Mouse (Mus musculus): ENCODE data around the gene Gm49354. TPM values are rescaled to one million over a fixed set of nuclear protein-coding genes. Genes with fewer than 3 reads are reported as not detected.
"Not testable (repeated sequence)": the region's sequence is repeated elsewhere in the genome, so short reads cannot be mapped to it uniquely, and the experiment has no call there.

Gm49354 gene
- polyA plus RNA-seq, 1 experiment from 2014 or later: not detected

GRCm38 (mm10) chr13:59733936-59734335 is 48.1 kb downstream of the Gm49354 start:
- H3K9me3 ChIP-seq (ENCODE audit: control insufficient read depth, low read length): no peaks in the 10 kb centered on the region
- H3K9ac ChIP-seq (ENCODE audit: low read length): no peak overlapping the region
- no peaks in the 10 kb centered on the region for H3K4me1 ChIP-seq (replicated peaks; ENCODE audit: control insufficient read depth, insufficient read depth)
- no peak overlapping the region for H3K27ac ChIP-seq (replicated peaks)
- no peak for ATAC-seq (ENCODE audit: low FRiP score, low TSS enrichment)
- no peak overlapping the region for H3K4me3 ChIP-seq (ENCODE audit: low read depth, low read length)
- no peaks in the 10 kb centered on the region for H3K36me3 ChIP-seq (ENCODE audit: control insufficient read depth, insufficient read depth, low read length)
- no peaks in the 10 kb centered on the region for H3K27me3 ChIP-seq (ENCODE audit: control insufficient read depth, insufficient read depth, low read length)
- DNase-seq (ENCODE audit: low spot score): no peak
- TF ChIP-seq EP300 (optimal IDR thresholded peaks at IDR 0.05): no peak
- no peak for TF ChIP-seq CTCF (IDR thresholded peaks at IDR 0.05; ENCODE audit: low read depth)
- no peak overlapping the region for H3K4me2 ChIP-seq (replicated peaks; ENCODE audit: low read depth)
- 86% methylated on average over 2 of the region's 4 CpGs for WGBS

GRCm38 (mm10) chr13:59731652-59732051 is 50.4 kb downstream of the Gm49354 start, which contains the start of gene Spata31d1d:
TSS of gene Spata31d1d (minus strand) at chr13:59731752.
- DNase-seq (ENCODE audit: low spot score) (no peak), ATAC-seq (ENCODE audit: low FRiP score, low TSS enrichment) (no peak)
- no peak for TF ChIP-seq EP300 (optimal IDR thresholded peaks at IDR 0.05)
- TF ChIP-seq CTCF (IDR thresholded peaks at IDR 0.05; ENCODE audit: low read depth): no peak
- Histone ChIP-seq H3K27ac (replicated peaks) (no peak within 1 kb of the TSS), H3K27me3 (ENCODE audit: control insufficient read depth, insufficient read depth, low read length) (no peaks in the 10 kb centered on the region), H3K4me2 (replicated peaks; ENCODE audit: low read depth) (no peak within 1 kb of the TSS), H3K4me1 (replicated peaks; ENCODE audit: control insufficient read depth, insufficient read depth) (no peaks in the 10 kb centered on the region), H3K9ac (ENCODE audit: low read length) (no peak within 1 kb of the TSS), H3K4me3 (ENCODE audit: low read depth, low read length) (no peak within 1 kb of the TSS), H3K36me3 (ENCODE audit: control insufficient read depth, insufficient read depth, low read length) (no peaks in the 10 kb centered on the region), H3K9me3 (ENCODE audit: control insufficient read depth, low read length) (no peaks in the 10 kb centered on the region)
- WGBS: 39% methylated on average over 7 of the region's 7 CpGs

DNA sequence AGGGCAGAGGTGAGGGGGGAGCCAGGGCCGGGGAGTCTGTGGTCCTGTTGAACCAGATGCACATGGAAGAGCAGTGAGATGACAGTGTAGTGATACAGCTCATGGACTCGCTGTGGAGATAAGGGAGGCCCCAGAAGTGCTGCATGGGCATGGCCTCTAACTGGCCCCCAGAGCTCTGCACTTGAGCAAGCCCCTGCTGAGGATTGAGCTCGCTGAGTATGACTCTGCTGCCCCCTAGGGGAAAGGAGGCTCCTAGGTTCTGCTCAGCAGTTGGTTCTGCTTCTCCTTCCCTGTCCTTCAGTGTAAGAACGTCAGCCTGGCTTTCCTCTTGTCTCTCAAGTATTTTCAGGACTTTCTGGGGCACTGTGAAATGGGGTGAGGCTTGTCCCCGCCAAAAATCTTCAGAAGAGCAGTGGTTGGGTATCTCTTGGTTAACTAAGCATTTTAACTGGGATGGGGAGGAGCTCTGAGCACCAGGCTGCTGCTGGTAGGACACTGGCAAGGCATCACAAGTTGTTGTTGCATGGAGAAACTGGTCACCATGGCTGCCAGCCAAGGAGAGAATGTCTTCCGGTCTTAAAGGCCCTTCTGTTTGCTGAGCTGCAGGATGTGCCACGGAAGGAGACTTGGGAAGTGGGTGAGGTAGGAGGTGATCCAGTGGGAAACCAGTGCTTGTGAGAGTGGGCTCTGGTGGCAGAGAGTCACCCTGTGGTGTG is 53.5 kb downstream of the Gm49354 start:
- H3K9ac ChIP-seq (ENCODE audit: low read length): no peak overlapping the region
- no peak for TF ChIP-seq EP300 (optimal IDR thresholded peaks at IDR 0.05)
- TF ChIP-seq CTCF (IDR thresholded peaks at IDR 0.05; ENCODE audit: low read depth): peak; percentile 98

GRCm38 (mm10) chr13:59726139-59726867 is 55.7 kb downstream of the Gm49354 start:
- DNase-seq (ENCODE audit: low spot score) (no peak), ATAC-seq (ENCODE audit: low FRiP score, low TSS enrichment) (no peak)
- H3K9ac ChIP-seq (ENCODE audit: low read length): no peak overlapping the region; the same call in 1 of the 2 replicates
- H3K9me3 ChIP-seq (ENCODE audit: control insufficient read depth, low read length): no peaks in the 10 kb centered on the region
- H3K4me3 ChIP-seq (ENCODE audit: low read depth, low read length): no peak overlapping the region
- H3K4me2 ChIP-seq (replicated peaks; ENCODE audit: low read depth): peak overlapping the region; percentile 32
- no peaks in the 10 kb centered on the region for H3K27me3 ChIP-seq (ENCODE audit: control insufficient read depth, insufficient read depth, low read length)
- H3K4me1 ChIP-seq (replicated peaks; ENCODE audit: control insufficient read depth, insufficient read depth): no peaks in the 10 kb centered on the region
- no peak overlapping the region for H3K27ac ChIP-seq (replicated peaks)
- TF ChIP-seq CTCF (IDR thresholded peaks at IDR 0.05; ENCODE audit: low read depth) (no peak), EP300 (optimal IDR thresholded peaks at IDR 0.05) (no peak)
- 35% methylated on average over 29 of the region's 29 CpGs for WGBS
- no peaks in the 10 kb centered on the region for H3K36me3 ChIP-seq (ENCODE audit: control insufficient read depth, insufficient read depth, low read length)

More for the DNA sequence above, 53.5 kb downstream of the Gm49354 start:
- H3K4me2 ChIP-seq (replicated peaks; ENCODE audit: low read depth): no peak overlapping the region
- H3K9me3 ChIP-seq (ENCODE audit: control insufficient read depth, low read length): no peaks in the 10 kb centered on the region
- H3K4me1 ChIP-seq (replicated peaks; ENCODE audit: control insufficient read depth, insufficient read depth): no peaks in the 10 kb centered on the region
- H3K4me3 ChIP-seq (ENCODE audit: low read depth, low read length): no peak overlapping the region
- no peak overlapping the region for H3K27ac ChIP-seq (replicated peaks)
- DNase-seq (ENCODE audit: low spot score) (peak; percentile 82), ATAC-seq (ENCODE audit: low FRiP score, low TSS enrichment) (peak; percentile 79)
- H3K36me3 ChIP-seq (ENCODE audit: control insufficient read depth, insufficient read depth, low read length): no peaks in the 10 kb centered on the region
- H3K27me3 ChIP-seq (ENCODE audit: control insufficient read depth, insufficient read depth, low read length): no peaks in the 10 kb centered on the region
- WGBS: 21% methylated on average over 7 of the region's 7 CpGs

DNA sequence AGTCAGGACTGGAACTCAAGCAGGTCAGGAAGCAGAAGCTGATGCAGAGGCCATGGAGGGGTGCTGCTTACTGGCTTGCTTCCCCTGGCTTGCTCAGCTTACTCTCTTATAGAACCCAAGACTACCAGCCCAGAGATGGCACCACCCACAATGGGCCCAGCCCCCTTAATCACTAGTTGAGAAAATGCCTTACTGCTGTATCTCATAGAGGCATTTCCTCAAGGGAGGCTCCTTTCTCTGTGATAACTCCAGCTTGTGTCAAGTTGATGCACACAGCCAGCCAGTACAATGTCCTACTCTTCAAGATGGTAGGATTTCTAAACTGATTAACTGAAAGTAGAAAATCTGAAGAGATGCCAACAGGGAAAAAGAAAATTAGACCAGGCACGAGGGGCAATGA is 60.0 kb downstream of the Gm49354 start:
- H3K4me3 ChIP-seq (ENCODE audit: low read depth, low read length); H3K36me3 ChIP-seq (ENCODE audit: control insufficient read depth, insufficient read depth, low read length); ATAC-seq (ENCODE audit: low FRiP score, low TSS enrichment); H3K4me1 ChIP-seq (replicated peaks; ENCODE audit: control insufficient read depth, insufficient read depth); H3K9ac ChIP-seq (ENCODE audit: low read length); H3K9me3 ChIP-seq (ENCODE audit: control insufficient read depth, low read length); DNase-seq (ENCODE audit: low spot score); H3K4me2 ChIP-seq (replicated peaks; ENCODE audit: low read depth); H3K27ac ChIP-seq (replicated peaks); H3K27me3 ChIP-seq (ENCODE audit: control insufficient read depth, insufficient read depth, low read length): not testable (repeated sequence)
- WGBS: 83% methylated on average over 1 of the region's 1 CpGs

DNA sequence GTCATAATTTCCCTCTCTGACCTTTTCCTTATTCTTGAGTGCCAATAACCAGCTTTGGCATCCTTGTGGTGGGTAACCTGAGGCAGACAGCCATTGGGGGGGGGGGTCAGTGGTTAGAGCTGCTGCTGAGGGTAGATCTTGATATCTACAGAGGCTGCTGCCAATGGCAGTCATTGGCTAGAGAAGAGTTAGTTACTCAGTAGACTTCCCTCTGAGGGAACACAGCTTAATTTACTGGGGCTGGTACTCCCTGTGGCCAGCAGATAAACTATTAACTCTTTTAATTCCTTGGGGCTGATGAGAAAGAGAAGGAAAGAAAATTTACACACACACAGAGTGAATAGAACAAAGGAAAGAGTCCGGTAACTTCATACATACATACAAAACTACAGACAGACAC is 62.6 kb downstream of the Gm49354 start:
- WGBS: 91% methylated on average over 1 of the region's 1 CpGs
- no peak overlapping the region for H3K4me2 ChIP-seq (replicated peaks; ENCODE audit: low read depth)
- H3K4me3 ChIP-seq (ENCODE audit: low read depth, low read length): no peak overlapping the region
- no peak for DNase-seq (ENCODE audit: low spot score)
- TF ChIP-seq CTCF (IDR thresholded peaks at IDR 0.05; ENCODE audit: low read depth) (no peak), EP300 (optimal IDR thresholded peaks at IDR 0.05) (no peak)
- no peaks in the 10 kb centered on the region for H3K27me3 ChIP-seq (ENCODE audit: control insufficient read depth, insufficient read depth, low read length)
- H3K27ac ChIP-seq (replicated peaks): no peak overlapping the region
- H3K4me1 ChIP-seq (replicated peaks; ENCODE audit: control insufficient read depth, insufficient read depth): no peaks in the 10 kb centered on the region
- H3K36me3 ChIP-seq (ENCODE audit: control insufficient read depth, insufficient read depth, low read length): no peaks in the 10 kb centered on the region
- no peaks in the 10 kb centered on the region for H3K9me3 ChIP-seq (ENCODE audit: control insufficient read depth, low read length)
- ATAC-seq (ENCODE audit: low FRiP score, low TSS enrichment): no peak
- no peak overlapping the region for H3K9ac ChIP-seq (ENCODE audit: low read length)

- not testable (repeated sequence) for H3K4me2 ChIP-seq (replicated peaks; ENCODE audit: low read depth); H3K36me3 ChIP-seq (ENCODE audit: control insufficient read depth, insufficient read depth, low read length); H3K4me1 ChIP-seq (replicated peaks; ENCODE audit: control insufficient read depth, insufficient read depth); H3K27me3 ChIP-seq (ENCODE audit: control insufficient read depth, insufficient read depth, low read length); H3K27ac ChIP-seq (replicated peaks); H3K4me3 ChIP-seq (ENCODE audit: low read depth, low read length); H3K9ac ChIP-seq (ENCODE audit: low read length); H3K9me3 ChIP-seq (ENCODE audit: control insufficient read depth, low read length)
- DNase-seq (ENCODE audit: low spot score): peak; percentile 51
- peak; percentile 75 for ATAC-seq (ENCODE audit: low FRiP score, low TSS enrichment)
- WGBS: 19% methylated on average over 6 of the region's 6 CpGs
Measured at GRCm38 (mm10) chr13:59718857-59719440, 63.1 kb downstream of the Gm49354 start.
